ENCODE assay signal across 1 mouse cellular context in the genomic region with DNA sequence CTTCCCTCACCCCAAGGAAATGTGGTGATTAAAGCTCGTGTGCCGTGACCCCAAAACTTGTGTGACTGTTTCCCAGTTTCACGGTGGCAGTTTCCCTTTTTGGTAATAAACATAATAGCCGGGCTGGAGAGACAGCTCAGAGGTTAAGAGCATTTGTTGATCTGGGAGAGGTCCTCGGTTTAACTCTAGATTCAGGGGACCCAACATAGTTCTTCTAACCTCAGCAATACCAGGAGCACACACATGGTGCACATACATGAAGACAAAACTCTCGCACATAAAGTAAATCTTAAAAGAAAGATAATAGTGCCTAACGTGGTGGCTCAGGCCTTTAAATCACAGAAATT.
TF ChIP-seq lines count a peak whose summit lies in the region.

No protein-coding gene starts in this region.

TF ChIP-seq in CH12.LX, 34 proteins besides CTCF, POLR2A, EP300 and RAD21 (continued from another document):
- no peak for TF ChIP-seq SMC3 (IDR thresholded peaks at IDR 0.05; ENCODE audit: low read depth, low read length)
- no peak for TF ChIP-seq USF1 (IDR thresholded peaks at IDR 0.05; ENCODE audit: low read depth, low read length)
